Mouse (Mus musculus) bone marrow macrophage, adult 2 months (primary cell): ENCODE data around the gene Mxi1. TPM values are rescaled to one million over a fixed set of nuclear protein-coding genes. Genes with fewer than 3 reads are reported as not detected.

Source experiments
- H3K27ac ChIP-seq: 2 replicates; pipeline ENCODE4 v1.5.1; 2012; ENCODE audit warnings: low read depth, low read length; ENCODE audit not compliant: insufficient read depth
- H3K4me1 ChIP-seq: 2 replicates; pipeline ENCODE4 v1.6.1; 2012; ENCODE audit warnings: low read length; ENCODE audit not compliant: control insufficient read depth, insufficient read depth
- H3K4me3 ChIP-seq: 2 replicates; pipeline ENCODE4 v1.5.1; 2012; ENCODE audit warnings: mild to moderate bottlenecking, low read length, moderate library complexity; ENCODE audit not compliant: insufficient read depth
- CTCF ChIP-seq: IDR thresholded peaks from 2 replicates; pipeline ENCODE4 v1.5.1; 2012; ENCODE audit warnings: low read depth, mild to moderate bottlenecking, low read length, moderate library complexity
- POLR2A ChIP-seq: IDR thresholded peaks from 2 replicates; pipeline ENCODE4 v1.6.1; 2012; ENCODE audit warnings: mild to moderate bottlenecking, low read depth, low read length, borderline replicate concordance
- polyA plus RNA-seq: library from polyadenylated mRNA; stranded (reverse); fragments of >200 nt; gene quantifications from 2 replicates; pipeline ENCODE4 v1.2.4, GENCODE M21; 2012; ENCODE audit not compliant: missing spikeins, insufficient read depth, insufficient read length

Mxi1 gene
- polyA plus RNA-seq, 1 experiment, result 49.2 TPM

DNA sequence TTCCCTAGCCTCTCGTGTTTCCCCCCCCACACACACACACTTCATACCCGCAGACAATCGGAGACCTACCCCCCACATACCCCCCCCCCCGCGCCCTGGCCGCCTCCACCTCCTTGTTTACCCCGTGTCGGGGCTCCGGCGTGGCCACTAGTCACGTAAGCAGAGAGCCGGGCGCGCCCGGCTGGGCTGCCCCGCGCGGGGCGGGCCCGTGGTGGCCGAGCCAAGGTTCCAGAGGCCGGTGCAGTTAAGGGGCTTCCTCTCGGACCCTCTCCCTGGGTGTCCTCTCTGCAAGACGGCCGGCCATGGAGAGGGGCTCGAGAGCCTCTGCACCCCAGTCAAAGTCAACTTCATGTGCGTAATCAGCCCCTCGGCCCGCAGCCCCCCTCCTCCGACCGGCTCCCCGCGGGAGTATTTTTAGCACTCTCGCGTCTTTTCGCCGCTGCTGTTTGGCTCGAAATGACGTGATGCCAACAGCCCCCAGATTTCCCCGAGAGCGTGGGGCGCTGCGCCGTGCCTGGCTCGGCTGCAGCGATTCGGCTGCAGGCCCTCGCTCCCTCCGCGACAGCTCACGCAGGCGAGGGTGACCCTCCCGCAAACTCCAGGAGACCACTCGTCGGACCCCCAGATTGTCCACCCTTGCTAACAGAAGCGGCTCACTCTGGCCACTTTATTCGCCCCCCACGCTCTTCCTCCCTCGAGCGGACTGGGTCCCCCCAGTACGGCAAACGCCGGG lies 2.8 kb downstream of the Mxi1 start:
- peaks cover 23% of the 10 kb centered on the region for H3K4me1 ChIP-seq
- TF ChIP-seq POLR2A (no peak), CTCF (no peak)

DNA sequence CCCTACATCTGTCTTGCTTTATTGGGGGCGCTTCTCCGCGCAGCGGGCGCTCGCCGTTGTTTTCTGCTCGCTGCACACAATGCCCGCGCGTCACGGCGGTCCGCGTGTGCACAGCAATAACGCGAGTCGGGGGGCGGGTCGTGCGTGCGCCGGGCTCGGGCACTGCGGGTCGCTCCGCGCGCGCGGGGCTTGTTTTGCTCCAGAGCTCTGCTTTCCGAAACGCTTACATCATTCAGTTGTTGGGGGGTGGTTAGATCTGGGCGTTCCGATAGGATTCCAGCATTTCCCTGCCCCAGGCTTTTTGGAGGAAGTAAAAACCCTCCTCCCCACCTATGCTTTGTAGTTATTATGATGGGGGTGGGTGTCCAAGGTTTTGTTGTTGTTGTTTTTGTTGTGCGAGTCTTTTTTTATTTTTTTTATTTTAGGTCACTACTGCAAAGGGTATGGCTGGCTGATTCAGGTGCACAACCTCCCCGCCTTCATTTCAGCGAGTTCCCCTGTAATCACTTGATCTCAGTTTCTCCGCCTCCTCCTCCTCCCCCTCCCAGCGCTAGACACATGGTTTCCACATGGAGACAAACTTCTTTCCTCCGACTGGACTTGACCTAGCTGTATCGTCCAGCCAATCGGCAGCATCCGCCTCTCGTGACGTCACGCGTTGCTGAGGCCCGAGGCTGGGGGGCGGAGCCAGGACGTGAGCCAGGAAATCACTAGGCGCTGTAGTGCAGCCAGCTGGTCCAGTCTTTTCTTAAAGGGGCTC lies 3.5 kb downstream of the Mxi1 start:
- peak overlapping the region; percentile 100 for H3K4me3 ChIP-seq
- H3K4me1 ChIP-seq, result peaks cover 30% of the 10 kb centered on the region
- H3K27ac ChIP-seq, result peak overlapping the region; percentile 82
- TF ChIP-seq CTCF, result no peak

More for the DNA sequence above, 2.8 kb downstream of the Mxi1 start:
- Histone ChIP-seq H3K4me3 (peak overlapping the region; percentile 100), H3K27ac (peak overlapping the region; percentile 94)

DNA sequence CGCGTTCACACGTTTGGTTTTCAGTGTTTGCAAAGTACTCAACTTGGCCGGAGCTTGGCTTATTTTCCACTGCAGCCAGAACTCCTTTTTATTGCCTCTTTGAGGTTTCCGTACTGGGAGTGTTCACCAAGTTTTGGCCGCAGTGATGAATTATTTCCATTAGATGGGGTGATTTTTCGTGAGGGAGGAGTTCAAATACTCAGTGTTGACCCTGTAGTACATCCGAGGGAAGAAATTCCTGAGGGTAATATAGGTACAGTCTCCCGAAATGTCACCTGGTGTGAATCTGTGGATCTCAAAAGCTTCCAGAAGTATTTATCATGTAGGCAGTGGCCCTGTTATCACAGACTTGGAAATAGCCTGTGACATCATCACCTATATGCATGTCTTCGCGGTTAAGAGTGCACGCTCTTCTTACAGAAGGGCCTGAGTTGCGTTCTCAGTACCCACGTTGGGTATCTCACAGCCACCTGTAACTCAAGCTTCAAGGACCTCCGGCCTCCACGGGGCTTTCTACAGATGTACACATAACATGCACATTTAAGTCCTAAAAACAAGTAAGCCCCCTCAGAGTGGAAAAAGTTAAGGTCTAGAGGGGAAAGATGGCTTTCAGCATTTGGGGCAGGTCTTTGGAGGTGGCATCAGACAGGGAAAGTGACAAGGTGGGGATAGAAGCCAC lies 4.4 kb downstream of the Mxi1 start:
- peak overlapping the region; percentile 65 for H3K27ac ChIP-seq
- peak overlapping the region; percentile 58 for H3K4me3 ChIP-seq
- peaks cover 36% of the 10 kb centered on the region for H3K4me1 ChIP-seq
- TF ChIP-seq CTCF (no peak), POLR2A (no peak)

DNA sequence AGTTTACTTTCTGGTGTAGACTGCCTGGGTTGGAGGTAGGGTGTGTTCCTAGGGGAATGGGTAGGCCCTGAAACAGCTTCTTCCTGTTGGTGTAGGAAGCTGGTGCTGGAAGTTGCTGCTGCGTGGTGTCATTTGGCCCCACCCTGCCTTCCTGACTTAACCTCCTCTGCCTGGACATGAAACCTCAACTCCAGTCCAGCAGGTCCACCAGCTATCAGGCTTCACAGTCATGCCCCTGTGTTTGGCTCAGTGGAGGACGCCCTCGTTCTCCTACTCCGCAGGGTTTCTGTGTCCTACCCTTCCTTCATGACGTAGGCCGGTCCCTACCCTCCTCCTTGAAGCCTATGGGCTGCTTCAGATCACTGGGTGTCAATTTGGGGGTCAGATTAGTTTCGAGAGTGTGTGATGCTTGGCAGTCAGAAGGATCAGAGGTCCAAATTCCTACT lies 4.9 kb downstream of the Mxi1 start:
- TF ChIP-seq POLR2A, result no peak
- no peak for TF ChIP-seq CTCF
- no peak overlapping the region; the same call in 1 of the 2 replicates for H3K4me3 ChIP-seq
- peaks cover 36% of the 10 kb centered on the region for H3K4me1 ChIP-seq
- 0 out of 2 replicates have a peak overlapping the region, but pooled peaks have one; percentile 65 for H3K27ac ChIP-seq

DNA sequence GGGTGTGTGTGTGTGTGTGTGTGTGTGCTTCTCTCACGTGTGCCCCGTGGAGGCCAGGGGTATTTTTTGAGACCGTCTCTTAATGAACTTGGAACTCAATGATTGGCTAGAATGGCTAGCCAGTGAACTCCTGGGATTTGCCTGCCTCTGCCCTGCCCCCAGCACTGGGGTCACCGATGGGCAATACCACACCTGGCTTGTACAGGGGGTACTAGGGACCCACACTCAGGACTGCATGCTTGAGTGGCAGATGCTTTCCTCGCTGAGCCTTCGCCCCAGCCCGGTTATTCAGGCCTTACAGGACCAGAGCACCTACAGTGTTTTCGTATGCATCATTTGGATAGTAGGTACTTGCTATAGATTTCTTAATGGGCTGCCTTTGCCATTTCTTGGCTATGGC lies 5.8 kb downstream of the Mxi1 start:
- Histone ChIP-seq H3K4me3 (no peak overlapping the region), H3K4me1 (peaks cover 36% of the 10 kb centered on the region), H3K27ac (no peak overlapping the region)
- TF ChIP-seq POLR2A (no peak), CTCF (no peak)

DNA sequence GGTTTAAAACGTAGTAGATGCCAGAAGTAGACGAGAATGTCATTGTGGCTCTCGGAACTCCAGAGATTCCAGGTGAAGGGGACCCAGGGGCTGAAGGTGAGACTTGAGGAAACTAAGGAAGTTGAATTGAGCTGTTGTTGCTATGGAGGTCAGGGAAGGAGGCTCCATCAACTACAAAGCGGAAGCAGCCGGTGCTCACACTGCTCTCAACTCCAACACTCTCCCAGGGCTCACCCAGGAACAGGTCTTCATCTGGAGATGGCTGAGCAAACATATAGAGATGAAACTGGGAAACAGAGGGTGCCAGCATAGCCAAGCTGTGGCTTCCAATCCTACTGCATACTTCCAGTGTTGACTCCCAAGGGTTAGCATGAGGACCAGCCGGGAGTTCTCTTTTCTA lies 6.6 kb downstream of the Mxi1 start:
- H3K27ac ChIP-seq, result no peak overlapping the region
- no peak overlapping the region for H3K4me3 ChIP-seq
- TF ChIP-seq POLR2A, result no peak
- peaks cover 36% of the 10 kb centered on the region for H3K4me1 ChIP-seq

DNA sequence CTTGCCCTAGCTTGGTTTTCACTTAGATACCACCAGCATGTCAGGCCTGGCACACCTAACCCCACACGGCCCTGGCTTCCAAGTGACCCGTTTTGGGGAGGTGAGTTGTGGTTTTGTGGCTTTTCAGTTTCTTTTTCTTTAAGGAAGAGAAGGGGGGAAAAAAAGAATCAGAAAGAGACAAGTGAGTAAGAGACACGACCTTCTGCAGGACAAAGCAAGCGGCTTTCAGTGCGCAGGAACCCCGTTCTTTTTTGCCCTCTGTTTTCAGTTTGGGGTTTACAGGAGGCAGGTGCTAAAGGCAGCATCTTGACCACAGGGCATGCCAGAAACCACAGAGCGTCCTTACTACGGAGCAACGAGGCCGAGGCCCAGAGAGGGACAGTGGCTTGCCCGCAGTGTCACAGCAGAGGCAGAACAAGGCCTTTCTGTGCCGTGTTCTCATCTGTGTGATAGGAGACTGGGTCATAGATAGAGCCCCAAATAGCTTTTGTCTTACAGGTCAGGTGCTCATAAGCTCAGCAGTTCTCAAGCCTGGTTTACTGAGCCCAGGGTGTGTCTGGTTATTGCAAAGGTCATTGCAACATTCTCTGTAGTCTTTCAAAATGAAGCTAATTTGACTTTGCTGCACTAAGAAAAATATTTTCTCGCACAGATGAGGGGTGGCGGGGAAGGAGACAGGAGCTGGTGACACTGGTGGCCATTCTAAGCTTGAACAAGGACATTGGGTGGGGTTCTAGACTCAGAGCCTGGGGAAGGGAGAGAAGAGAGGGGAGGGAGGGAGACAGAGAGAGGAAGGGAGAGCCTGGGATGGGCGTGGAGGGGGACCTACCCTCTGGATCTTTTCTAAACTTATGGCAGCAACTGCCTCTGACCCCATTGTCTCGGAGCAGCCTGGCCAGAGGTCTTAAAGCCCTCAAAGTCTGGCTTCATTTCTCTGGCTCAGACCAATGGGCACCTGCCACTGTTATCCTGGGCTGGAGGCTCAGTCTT lies 8.1 kb downstream of the Mxi1 start:
- no peak for TF ChIP-seq POLR2A
- no peak for TF ChIP-seq CTCF
- peaks cover 36% of the 10 kb centered on the region for H3K4me1 ChIP-seq
- H3K4me3 ChIP-seq, result no peak overlapping the region
- H3K27ac ChIP-seq, result no peak overlapping the region

DNA sequence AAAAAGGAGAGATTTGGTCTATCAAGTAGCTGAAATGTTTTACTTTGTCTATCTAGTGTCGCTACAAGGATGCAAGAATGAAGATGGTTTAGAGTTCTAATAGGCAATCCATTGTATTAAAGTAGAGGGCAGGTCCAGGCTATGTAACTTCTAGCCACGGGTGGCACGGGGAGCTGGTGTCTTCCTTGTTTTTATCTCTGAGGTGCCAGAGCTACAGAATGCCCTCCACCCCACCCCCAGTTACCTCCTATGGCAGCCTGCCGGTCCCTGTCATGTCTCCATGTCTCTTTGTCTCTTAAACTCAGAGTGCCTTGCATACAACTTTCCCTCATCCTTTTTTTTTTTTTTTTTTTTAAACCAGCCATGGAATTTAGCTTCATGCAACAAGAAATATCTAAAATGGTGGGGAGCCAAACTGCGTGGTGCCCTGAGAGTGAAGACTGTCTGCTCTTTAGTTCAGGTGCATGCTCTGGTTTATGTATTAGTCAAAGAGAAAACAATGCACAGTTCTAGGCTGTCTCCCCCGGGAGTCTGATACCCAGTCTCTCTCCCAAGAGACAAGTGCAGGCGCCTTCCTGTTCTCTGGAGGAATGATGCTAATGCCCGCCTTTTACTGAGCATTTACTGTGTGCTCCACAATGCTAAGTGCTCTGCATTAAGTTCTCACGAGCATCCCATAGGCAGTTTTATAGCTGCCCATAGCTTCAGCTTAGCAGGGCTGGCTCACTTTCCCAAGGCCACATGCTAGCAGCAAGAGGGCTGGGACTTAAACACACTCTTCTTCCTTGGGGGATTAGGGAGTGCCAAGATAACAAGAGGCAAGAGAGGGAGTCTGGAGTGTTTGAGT lies 10.2 kb downstream of the Mxi1 start:
- Histone ChIP-seq H3K27ac (no peak overlapping the region), H3K4me1 (peaks cover 28% of the 10 kb centered on the region), H3K4me3 (no peak overlapping the region)
- TF ChIP-seq CTCF (no peak), POLR2A (no peak)

DNA sequence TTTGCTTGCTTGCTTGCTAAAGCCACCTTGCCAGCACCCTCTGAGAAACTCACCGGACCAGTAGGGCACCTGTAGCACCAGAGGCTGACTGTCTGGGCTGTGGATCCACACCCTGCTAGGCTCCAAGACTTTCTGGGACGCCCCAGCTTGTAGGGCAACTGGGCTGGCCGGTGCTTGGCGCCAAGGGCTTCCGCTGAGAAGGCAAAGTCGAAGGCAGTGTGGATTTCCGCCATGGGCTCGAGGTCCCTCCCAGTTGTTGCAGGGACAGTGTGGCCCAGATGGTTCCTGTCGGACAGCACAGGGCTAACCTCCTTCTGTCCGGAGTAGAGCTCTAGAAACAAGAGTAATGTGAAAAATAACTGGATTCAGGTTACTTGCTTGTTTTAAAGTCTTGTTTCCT lies 11.0 kb downstream of the Mxi1 start:
- Histone ChIP-seq H3K4me1 (peaks cover 31% of the 10 kb centered on the region), H3K27ac (no peak overlapping the region), H3K4me3 (no peak overlapping the region)
- TF ChIP-seq CTCF (no peak), POLR2A (no peak)
